Mouse (Mus musculus) limb, embryonic 12.5 days (tissue): ENCODE measurements at regions not wholly inside any gene's neighbourhood (a gene's known extent, or its start where the extent isn't known, plus 50 kb on each side); places are given as distances from the start of the nearest gene placed in this dataset.

ENCODE experiments used
- ATAC-seq: fragments of 200-750 bp; cut with Nextera tagmentation; 2 replicates; pipeline ENCODE4 v1.8.0; 2017; ENCODE audit warnings: low read depth, moderate TSS enrichment; ENCODE audit not compliant: insufficient number of reproducible peaks, insufficient read depth, low FRiP score, low TSS enrichment
- H3K27ac ChIP-seq: fragments of 300-500 bp; sonication (generic); 2 replicates; pipeline ENCODE4 v1.5.1; 2016; ENCODE audit warnings: mild to moderate bottlenecking, moderate library complexity
- H3K27me3 ChIP-seq: fragments of 300-500 bp; sonication (generic); 2 replicates; pipeline ENCODE4 v1.6.1; 2016; ENCODE audit warnings: mild to moderate bottlenecking, moderate library complexity
- H3K36me3 ChIP-seq: fragments of 300-500 bp; sonication (generic); 2 replicates; pipeline ENCODE4 v1.6.1; 2016; ENCODE audit warnings: mild to moderate bottlenecking, moderate library complexity
- H3K4me1 ChIP-seq: fragments of 300-500 bp; sonication (generic); replicated peaks from 2 replicates; pipeline ENCODE4 v1.6.1; 2016
- H3K4me2 ChIP-seq: fragments of 300-500 bp; sonication (generic); 2 replicates; pipeline ENCODE4 v1.6.1; 2016; ENCODE audit warnings: mild to moderate bottlenecking, moderate library complexity
- H3K4me3 ChIP-seq: fragments of 300-500 bp; sonication (generic); replicated peaks from 2 replicates; pipeline ENCODE4 v1.5.1; 2016; ENCODE audit warnings: mild to moderate bottlenecking
- H3K9ac ChIP-seq: fragments of 300-500 bp; sonication (generic); replicated peaks from 2 replicates; pipeline ENCODE4 v1.6.1; 2016; ENCODE audit warnings: mild to moderate bottlenecking, moderate library complexity
- H3K9me3 ChIP-seq: fragments of 300-500 bp; sonication (generic); 2 replicates; pipeline ENCODE4 v1.6.1; 2016; ENCODE audit warnings: mild to moderate bottlenecking, moderate library complexity
- WGBS: fragments of 180-500 bp; shearing (Covaris S2); methylation state at CpG from one replicate; pipeline ENCODE4 v1.1.7; 2016; 5-methylcytosine and 5-hydroxymethylcytosine counted together

GRCm38 (mm10) chr9:104443236-104443635 lies 103.8 kb upstream of the Cpne4 start:
- no peak overlapping the region for H3K4me3 ChIP-seq
- no peak for ATAC-seq
- no peak overlapping the region for H3K9ac ChIP-seq
- H3K27ac ChIP-seq: no peak overlapping the region
- no peak overlapping the region for H3K4me2 ChIP-seq
- H3K27me3 ChIP-seq: no peaks in the 10 kb centered on the region
- peaks cover 3% of the 10 kb centered on the region; the same call in 1 of the 2 replicates for H3K9me3 ChIP-seq
- 75% methylated on average over 7 of the region's 7 CpGs for WGBS
- no peaks in the 10 kb centered on the region for H3K36me3 ChIP-seq
- no peaks in the 10 kb centered on the region for H3K4me1 ChIP-seq

DNA sequence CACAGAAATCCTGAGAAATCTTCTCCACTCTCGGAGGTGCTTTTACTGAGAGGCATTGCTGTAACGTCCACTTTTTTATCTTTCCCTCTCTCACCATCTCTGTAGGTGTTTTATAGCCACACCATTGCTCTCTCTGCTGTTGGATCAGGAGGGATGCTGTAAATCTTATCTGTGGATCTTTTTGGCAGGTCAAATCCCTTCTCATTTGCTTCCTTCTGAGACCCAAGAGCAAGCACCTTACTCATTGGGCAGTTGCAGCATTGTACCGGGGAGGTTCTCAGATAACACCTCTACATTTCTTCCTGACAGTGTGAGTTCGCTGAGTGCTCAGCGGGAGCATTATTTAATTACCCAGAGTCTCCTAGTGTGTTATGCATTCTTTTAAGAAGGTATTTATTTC lies 75.5 kb upstream of the Acpp start:
- Histone ChIP-seq H3K4me2 (no peak overlapping the region), H3K27me3 (peaks cover 7% of the 10 kb centered on the region), H3K4me3 (no peak overlapping the region), H3K9me3 (no peaks in the 10 kb centered on the region), H3K9ac (no peak overlapping the region), H3K27ac (no peak overlapping the region), H3K4me1 (peaks cover 15% of the 10 kb centered on the region; the same call in 1 of the 2 replicates), H3K36me3 (no peaks in the 10 kb centered on the region)
- 19% methylated on average over 5 of the region's 5 CpGs for WGBS
- no peak for ATAC-seq

DNA sequence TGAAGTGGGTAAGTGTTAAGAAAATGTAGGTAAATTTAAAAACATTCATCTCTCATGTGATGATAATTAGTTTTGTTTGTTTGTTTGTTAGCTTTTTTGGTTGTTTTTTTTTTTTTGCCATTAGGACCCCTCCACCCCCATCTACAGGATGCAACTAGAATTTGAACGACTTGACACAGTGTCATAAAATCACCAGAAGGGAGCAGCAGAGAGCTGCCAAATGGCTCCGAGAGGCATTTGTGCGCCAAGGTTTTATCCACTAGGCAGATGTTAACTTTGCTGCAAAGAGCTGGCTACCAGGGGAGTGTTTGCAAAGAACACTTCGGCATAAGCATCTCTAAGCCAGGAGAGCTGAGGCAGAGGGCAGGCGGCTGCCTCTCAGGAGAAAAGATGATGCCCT lies 72.7 kb upstream of the Acpp start:
- Histone ChIP-seq H3K9me3 (no peaks in the 10 kb centered on the region), H3K4me2 (no peak overlapping the region), H3K4me3 (no peak overlapping the region), H3K36me3 (no peaks in the 10 kb centered on the region), H3K27ac (no peak overlapping the region), H3K9ac (no peak overlapping the region), H3K4me1 (peaks cover 15% of the 10 kb centered on the region; the same call in 1 of the 2 replicates), H3K27me3 (peaks cover 7% of the 10 kb centered on the region)
- WGBS: 2% methylated on average over 5 of the region's 5 CpGs
- ATAC-seq: no peak

- no peak for ATAC-seq
- 23% methylated on average over 12 of the region's 12 CpGs for WGBS
- H3K27ac ChIP-seq: no peak overlapping the region
- H3K9me3 ChIP-seq: no peaks in the 10 kb centered on the region
- peak overlapping the region; percentile 61 for H3K4me2 ChIP-seq
- no peaks in the 10 kb centered on the region for H3K36me3 ChIP-seq
- H3K4me3 ChIP-seq: peak overlapping the region; percentile 33
- H3K9ac ChIP-seq: no peak overlapping the region
- H3K4me1 ChIP-seq: peaks cover 15% of the 10 kb centered on the region; the same call in 1 of the 2 replicates
- peaks cover 7% of the 10 kb centered on the region for H3K27me3 ChIP-seq
Measured at GRCm38 (mm10) chr9:104409381-104409780, 71.8 kb upstream of the Acpp start.

- Histone ChIP-seq H3K27me3 (peaks cover 7% of the 10 kb centered on the region), H3K27ac (no peak overlapping the region), H3K9ac (no peak overlapping the region), H3K4me1 (peaks cover 15% of the 10 kb centered on the region; the same call in 1 of the 2 replicates), H3K36me3 (no peaks in the 10 kb centered on the region), H3K4me3 (peak overlapping the region; percentile 33), H3K4me2 (peak overlapping the region; percentile 61), H3K9me3 (no peaks in the 10 kb centered on the region)
- 14% methylated on average over 21 of the region's 21 CpGs for WGBS
- peak; percentile 46; the same call in 1 of the 2 replicates for ATAC-seq
Measured at GRCm38 (mm10) chr9:104408571-104409294, 71.2 kb upstream of the Acpp start.

DNA sequence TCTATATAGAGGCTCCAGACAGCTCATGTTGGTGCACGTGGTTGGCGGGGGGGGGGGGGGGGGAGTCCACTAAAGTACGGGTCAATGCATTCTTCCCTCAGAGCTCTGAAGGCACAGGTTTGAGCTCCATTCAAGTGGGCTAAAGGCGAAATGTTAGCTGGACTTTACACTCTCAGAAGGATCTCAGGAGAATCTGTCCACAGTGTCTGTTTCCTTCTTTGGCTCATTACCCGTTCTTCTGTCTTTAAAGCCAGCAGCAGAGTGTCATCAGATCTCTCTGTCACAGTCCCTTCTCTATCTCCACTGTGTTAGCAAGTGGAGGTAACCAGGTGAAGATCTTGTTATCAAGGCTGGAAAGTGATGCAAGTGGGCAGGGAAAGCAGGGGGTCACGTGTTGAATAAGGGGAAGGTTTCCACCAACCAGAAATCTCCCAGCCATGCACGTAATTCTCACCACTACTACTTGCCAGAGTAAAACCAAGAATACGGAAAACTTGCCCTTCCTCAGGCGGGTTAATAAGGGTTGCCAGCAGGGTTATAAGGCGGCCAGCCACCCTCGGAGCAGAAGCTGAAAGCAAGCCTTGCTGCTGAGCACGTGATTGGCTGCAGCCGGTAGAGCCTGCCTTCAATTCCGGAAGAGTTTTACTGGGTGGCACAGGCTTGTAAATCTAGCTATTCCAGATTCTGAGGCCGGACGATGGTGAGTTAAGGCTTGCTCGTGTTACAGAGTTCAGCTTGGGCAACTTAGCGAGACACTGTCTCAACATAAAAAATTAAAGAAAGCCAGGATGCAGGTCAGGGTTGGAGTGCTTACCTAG lies 70.2 kb upstream of the Acpp start:
- Histone ChIP-seq H3K36me3 (no peaks in the 10 kb centered on the region), H3K9me3 (no peaks in the 10 kb centered on the region), H3K4me2 (peak overlapping the region; percentile 61), H3K4me3 (peak overlapping the region; percentile 16), H3K4me1 (peaks cover 15% of the 10 kb centered on the region; the same call in 1 of the 2 replicates), H3K9ac (no peak overlapping the region), H3K27me3 (peaks cover 7% of the 10 kb centered on the region), H3K27ac (no peak overlapping the region)
- WGBS: 17% methylated on average over 18 of the region's 18 CpGs
- peak; percentile 66 for ATAC-seq

DNA sequence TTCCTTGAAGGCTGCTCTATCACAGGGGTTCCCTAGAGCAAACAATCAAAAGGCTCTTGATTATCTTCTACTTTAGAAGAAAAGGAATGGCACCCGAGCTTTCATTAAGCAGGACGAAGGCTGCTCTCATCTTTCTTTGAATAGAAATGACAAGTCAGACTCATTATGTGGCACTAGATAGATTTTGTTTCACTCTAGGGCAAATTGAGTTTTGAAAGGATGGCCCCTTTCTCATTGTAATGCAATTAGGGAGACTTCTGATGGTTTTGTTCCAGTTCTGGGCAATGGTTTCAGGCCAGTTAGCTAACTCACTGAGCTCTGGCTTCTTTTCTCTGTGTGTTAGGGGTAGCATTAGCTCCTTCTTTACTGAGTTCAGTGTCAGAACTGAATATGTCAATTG lies 69.5 kb upstream of the Acpp start:
- WGBS: 84% methylated on average over 2 of the region's 2 CpGs
- no peak for ATAC-seq

DNA sequence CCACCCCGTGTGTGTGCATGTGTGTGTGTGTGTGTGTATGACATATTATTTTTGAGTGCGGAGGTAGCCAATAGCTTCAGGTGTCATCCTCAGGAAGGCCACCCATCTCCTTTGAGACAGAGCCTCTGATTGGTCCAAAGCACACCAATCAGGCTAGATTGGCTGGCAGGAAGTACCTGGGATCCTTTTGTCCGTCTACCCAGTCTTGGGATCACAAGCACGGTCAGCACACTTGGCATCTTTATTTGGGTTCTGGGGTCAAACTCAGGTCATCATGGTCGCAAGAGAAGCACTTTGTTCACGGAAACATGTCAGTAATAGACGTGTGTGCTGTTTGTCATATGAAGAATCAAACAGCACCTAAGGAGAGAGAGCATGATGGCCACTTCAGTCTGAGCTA lies 68.9 kb upstream of the Acpp start:
- H3K36me3 ChIP-seq: no peaks in the 10 kb centered on the region
- H3K4me1 ChIP-seq: peaks cover 15% of the 10 kb centered on the region; the same call in 1 of the 2 replicates
- ATAC-seq: no peak
- no peak overlapping the region for H3K4me3 ChIP-seq
- H3K4me2 ChIP-seq: no peak overlapping the region
- H3K27me3 ChIP-seq: peaks cover 7% of the 10 kb centered on the region
- H3K9ac ChIP-seq: no peak overlapping the region
- WGBS: 78% methylated on average over 7 of the region's 7 CpGs
- H3K9me3 ChIP-seq: no peaks in the 10 kb centered on the region
- no peak overlapping the region for H3K27ac ChIP-seq

More for the DNA sequence above, 69.5 kb upstream of the Acpp start:
- H3K9me3 ChIP-seq: no peaks in the 10 kb centered on the region
- peaks cover 7% of the 10 kb centered on the region for H3K27me3 ChIP-seq
- H3K9ac ChIP-seq: no peak overlapping the region
- no peak overlapping the region for H3K27ac ChIP-seq
- peaks cover 15% of the 10 kb centered on the region; the same call in 1 of the 2 replicates for H3K4me1 ChIP-seq
- no peaks in the 10 kb centered on the region for H3K36me3 ChIP-seq
- H3K4me3 ChIP-seq: no peak overlapping the region
- no peak overlapping the region for H3K4me2 ChIP-seq

- Histone ChIP-seq H3K27ac (no peak overlapping the region), H3K9ac (no peak overlapping the region), H3K4me3 (no peak overlapping the region), H3K4me2 (no peak overlapping the region), H3K9me3 (no peaks in the 10 kb centered on the region), H3K36me3 (no peaks in the 10 kb centered on the region), H3K4me1 (peaks cover 5% of the 10 kb centered on the region; the same call in 1 of the 2 replicates), H3K27me3 (no peaks in the 10 kb centered on the region)
- no peak for ATAC-seq
- WGBS: 43% methylated on average over 1 of the region's 1 CpGs
Measured at GRCm38 (mm10) chr9:104403863-104404262, 66.3 kb upstream of the Acpp start.

- no peaks in the 10 kb centered on the region for H3K36me3 ChIP-seq
- H3K27me3 ChIP-seq: no peaks in the 10 kb centered on the region
- no peak for ATAC-seq
- H3K4me3 ChIP-seq: no peak overlapping the region
- no peak overlapping the region for H3K9ac ChIP-seq
- 84% methylated on average over 4 of the region's 4 CpGs for WGBS
- no peaks in the 10 kb centered on the region for H3K4me1 ChIP-seq
- H3K9me3 ChIP-seq: no peaks in the 10 kb centered on the region
- no peak overlapping the region for H3K4me2 ChIP-seq
- no peak overlapping the region for H3K27ac ChIP-seq
Measured at GRCm38 (mm10) chr9:104401673-104402072, 64.1 kb upstream of the Acpp start.

DNA sequence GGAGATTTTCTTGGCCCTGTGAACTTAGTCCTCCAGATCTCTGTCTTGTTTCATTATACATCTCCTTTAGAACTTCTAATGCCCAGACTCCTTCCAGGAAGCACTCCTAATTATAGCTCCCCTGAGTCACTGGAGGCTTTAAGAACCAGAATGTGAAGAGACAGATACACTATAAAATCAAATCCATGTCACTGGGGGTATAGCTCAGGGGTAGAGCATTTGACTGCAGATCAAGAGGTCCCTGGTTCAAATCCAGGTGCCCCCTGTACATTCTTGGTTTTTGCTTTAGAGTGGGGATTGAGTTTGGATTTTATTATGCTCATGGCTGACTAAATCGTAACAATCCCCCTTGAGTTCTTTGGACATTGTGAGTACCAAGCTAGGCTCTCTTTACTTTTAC lies 62.4 kb upstream of the Acpp start:
- H3K27me3 ChIP-seq: no peaks in the 10 kb centered on the region
- no peaks in the 10 kb centered on the region for H3K4me1 ChIP-seq
- no peak for ATAC-seq
- H3K4me3 ChIP-seq: no peak overlapping the region
- no peaks in the 10 kb centered on the region for H3K9me3 ChIP-seq
- no peak overlapping the region for H3K27ac ChIP-seq
- no peak overlapping the region for H3K9ac ChIP-seq
- no peak overlapping the region for H3K4me2 ChIP-seq
- WGBS: 77% methylated on average over 1 of the region's 1 CpGs
- no peaks in the 10 kb centered on the region for H3K36me3 ChIP-seq
